Mouse (Mus musculus): ENCODE measurements around the gene Selenoi.
A peak's percentile ranks its signal among the peaks of the same experiment; 100 is the strongest.

Gene Selenoi

DNA sequence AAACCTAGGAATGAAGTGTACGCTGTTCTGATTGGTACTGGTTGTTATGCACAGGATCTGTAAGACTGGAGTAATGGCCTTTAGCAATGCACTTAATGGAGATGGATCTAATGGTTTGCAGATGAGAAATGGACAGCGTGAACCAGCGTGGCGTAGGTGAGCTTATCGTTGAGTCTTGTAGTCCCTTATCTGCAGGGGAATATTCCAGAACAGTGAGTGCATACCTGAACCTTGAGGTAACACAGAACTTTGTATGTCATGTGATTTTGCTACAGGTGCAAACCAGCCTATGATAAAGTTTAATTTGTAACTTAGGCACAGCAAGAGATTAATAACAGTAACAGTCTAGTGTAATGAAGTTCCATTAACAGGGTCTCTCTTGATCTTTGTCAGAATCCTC lies 6.2 kb downstream of the Selenoi start:
- DNase-seq = no peak

DNA sequence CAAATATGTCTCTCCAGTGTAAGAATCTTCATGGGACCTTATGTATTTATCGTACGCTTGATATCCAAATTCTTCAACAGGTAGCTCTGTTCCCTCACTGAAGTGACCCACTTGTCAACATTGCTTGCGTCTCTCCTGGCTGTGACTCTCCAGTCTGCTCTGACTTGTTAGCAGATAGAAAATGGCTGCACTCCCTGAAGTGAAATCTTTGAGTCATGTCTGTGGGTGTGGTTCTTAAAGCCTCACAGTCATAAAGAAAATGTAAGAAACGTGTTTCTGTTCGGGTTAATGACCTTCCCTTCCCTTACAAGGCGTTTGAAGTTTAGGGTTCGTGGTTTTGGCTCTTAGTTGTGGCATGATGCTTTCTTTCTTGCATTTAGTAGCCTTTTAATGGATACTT lies 8.2 kb downstream of the Selenoi start:
- DNase-seq = no peak

DNA sequence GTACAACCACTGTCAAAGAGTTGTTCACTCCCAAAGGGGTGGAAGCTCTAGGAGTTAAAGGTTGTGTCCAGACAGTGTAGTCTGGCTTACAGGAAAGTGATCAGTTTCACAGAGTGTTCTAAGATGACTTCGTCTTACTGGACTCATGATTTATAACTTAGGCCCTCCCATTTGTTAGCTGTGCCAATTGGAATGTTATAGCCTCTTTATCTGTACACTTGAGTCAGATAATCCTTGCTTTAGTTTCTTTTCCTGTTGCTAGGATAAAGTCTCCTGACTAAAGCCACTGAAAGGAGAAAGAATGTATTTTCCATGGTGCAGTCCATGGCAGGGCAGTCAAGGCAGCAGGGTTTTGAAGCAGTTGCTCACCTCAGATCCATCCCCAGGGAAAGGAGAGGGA lies 10.0 kb downstream of the Selenoi start:
- DNase-seq = no peak

DNA sequence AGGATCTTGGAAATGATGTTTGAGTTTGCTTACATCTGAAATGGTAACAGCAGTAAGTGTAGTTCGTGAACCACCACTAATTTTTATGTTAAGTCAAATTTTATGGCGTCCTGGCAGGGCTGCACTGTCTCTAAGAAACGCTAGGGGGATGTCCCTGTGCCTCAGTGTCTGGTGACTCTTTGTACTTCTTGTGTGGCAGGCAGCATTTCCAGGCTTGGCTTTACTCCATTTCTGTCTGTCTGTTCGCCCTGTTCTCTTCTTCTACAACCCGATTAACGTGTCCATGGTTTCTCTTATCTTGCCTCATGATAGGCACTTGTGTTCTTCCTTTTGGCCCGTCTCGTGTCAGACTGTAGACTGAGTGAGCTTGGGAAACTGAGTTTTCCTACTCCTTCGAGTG lies 11.4 kb downstream of the Selenoi start:
- DNase-seq = peak; percentile 25 to 41

DNA sequence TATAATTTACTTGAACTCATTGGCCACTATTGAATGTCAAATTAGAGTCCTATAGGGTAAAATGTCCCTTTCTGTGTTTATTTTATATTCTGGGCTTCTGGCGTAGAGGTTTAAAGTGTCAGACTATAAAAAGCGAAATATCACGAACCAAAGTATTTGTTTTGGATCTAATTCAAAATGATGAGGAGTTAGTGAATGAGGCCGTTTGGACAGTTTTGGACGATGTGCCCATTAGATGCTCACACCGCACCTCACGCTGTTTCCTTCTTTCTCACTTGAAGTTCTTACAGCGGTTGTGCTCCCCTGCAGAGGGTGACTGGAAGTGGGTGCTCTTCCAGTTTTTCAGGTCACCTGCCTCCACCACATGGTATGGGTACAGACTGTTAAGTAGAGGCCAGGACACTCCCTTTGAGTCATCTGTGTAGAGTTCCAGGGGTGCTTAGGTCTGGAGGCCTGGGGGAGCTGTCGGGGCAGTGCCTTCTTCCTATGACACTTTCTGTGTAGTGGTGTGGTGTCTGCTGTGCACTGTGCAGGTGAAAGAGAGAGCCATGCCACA lies 13.6 kb downstream of the Selenoi start:
- no peak for DNase-seq

DNA sequence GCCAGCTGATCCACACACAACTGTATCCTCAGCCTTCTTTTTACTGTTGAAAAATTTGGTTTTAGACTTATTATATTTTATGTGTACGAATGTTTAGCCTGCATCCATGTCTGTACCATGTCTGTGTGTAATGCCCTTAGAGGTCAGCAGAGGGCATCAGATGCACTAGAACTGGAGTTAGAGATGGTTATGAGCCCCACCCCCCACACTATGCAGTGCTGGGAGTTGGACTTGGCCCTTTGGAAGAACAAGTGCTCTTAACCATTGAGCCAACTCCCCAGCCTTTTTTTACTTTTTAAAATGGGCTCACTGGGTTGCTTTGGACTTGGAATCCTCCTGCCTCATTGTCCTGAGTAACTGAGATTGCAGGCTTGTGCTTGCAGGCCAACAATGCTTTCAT lies 15.3 kb downstream of the Selenoi start:
- DNase-seq = peak in 1 of 2 experiments; percentile 36

DNA sequence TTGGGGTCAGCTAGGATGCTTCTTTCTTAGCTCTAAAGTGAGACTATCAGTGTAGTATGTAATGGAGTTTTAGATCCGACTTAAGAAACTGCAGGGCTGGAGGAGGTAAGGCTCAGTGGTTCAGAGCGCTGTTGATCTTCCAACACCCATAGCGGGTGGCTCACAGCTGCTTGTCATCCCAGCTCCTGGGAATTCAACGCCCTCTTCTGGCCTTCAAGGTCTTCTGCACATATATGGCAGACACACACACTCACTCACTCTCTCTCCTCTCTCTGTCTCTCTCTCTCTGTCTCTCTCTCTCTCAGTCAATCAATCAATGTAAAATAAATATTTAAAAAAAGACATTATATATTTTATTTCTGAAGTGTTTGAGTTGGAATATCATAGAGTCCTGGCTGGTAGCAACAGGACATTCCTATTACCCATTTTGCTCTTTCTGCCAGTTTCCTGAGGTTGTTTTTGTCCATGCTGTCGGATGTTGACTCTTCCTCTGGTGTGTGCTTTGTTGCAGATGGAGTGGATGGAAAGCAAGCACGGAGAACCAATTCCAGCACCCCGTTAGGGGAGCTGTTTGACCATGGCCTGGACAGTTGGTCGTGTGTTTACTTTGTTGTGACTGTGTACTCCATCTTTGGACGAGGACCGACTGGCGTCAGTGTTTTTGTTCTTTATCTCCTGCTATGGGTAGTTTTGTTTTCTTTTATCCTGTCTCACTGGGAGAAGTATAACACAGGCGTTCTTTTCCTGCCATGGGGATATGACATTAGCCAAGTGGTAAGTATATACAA lies 23.4 kb downstream of the Selenoi start:
- no peak for DNase-seq

DNA sequence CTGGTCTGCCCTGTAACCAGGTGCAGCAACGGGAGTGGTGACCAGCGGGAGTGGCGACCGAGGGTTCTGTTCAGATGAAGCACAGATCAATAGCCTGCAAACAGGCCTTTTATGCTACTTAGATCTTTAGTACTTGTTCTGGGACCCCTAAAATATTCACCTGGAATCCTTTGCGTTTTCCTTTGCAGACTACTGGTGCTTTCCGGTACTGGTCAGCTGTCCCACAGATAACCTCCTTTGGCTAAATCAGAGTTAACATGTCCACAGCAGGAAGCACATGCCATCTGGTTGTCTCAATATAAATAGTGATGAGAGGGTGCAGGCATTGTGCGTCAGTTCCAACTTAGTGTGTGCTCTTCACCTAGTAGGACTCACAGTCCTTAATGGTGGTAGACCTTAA lies 26.4 kb downstream of the Selenoi start:
- DNase-seq = peak; percentile 50 to 66

DNA sequence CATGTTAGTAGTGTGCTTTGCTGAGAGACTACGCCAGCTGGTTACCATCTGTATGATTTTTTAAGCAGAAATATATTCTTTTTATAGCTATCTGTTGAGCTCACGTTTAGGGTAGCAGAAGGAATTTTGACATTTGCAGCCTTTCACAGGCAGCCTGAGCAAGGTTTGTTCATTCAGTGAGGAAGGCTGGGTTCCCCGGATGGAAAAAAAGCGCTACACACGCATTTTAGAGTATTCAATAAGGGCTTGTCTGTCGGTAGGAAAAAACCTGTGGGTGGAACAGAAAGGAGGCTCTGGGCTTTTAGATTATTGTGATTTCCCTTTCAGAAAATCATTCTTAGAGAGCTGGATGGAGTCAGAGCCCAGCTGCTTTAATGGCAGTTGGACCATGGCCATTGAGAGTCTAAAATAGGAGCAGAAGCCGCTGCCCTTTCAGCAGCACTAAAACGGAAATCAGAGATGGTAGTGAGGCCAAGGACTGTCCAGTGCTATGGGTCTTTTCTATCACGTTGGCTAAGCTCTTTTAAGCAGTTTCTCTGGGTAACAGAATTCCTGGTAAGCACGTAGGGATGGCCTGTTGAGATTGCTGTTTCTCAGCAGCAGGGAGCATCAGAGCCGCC lies 38.3 kb downstream of the Selenoi start:
- DNase-seq = peak in 1 of 2 experiments; percentile 16

DNA sequence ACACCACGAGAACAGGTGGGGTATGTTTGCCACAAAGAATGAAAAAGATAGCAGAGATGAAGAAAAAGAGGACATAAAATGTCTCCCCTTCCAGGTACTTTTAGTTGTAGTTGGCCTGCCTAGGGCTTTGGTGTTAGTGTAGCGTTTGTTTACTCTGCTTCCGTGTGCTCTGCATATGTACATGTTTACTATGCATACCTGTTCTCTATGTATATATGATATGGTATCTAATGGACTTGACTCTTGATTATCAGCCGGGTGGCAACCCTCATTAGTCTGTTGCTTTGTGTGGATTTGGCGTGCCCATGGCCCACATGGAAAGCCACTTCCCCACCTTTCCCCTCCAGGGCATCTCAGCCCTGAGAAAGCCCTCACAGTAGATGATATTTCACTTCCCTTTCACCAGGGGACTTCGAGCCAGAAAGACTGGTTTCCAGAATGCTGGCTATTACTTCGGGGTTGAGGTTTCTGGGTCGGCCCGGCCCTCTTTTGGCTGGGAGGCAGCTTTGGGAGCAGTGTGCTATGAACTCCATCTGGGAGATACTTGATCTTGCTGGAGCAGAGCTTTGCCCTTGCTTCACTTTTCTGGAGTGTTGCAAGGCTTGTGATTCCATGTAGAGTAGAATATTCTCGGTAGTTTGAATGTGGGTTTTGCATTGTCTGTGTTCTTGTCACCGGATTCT lies 39.4 kb downstream of the Selenoi start:
- DNase-seq = peak; percentile 31 to 36

DNA sequence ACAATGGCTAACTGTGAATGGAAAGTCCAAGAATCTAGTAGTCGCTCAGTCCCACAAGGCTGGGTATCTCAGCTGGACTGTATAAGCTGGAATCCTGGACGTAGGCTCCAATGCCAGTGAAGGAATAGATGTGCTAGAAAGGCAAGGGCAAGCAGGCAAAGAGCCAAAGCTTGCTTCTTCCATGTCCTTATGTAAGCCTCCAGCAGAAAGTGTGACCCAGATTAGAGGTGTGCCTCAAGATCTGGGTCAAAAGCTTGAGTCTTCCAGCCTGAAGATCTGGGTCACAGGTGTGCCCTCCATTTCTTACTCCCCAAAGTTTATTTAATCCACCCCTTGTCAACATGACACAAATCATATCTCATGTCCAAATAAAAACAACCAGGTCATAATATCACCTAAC lies 44.0 kb downstream of the Selenoi start:
- DNase-seq = peak; percentile 48 to 60

DNA sequence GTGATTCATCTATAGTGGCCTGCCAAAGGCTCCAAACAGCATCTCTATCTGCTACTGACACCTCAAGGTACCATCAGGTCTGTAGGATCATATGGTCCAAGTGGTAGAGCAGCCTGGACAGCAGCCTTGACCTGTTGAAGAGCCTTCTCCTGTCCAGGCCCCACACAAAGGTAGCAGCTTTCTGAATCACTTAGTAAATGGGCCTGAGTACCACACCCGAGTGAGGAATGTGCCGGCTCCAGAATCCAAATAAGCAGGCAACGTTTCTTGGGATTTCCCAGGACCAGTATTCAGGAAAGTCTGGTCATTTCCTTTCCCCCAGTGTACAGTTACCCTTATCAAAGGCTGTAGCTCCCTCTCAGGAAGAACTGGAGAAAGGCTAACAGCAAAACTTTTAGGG lies 46.6 kb downstream of the Selenoi start:
- no peak for DNase-seq

DNA sequence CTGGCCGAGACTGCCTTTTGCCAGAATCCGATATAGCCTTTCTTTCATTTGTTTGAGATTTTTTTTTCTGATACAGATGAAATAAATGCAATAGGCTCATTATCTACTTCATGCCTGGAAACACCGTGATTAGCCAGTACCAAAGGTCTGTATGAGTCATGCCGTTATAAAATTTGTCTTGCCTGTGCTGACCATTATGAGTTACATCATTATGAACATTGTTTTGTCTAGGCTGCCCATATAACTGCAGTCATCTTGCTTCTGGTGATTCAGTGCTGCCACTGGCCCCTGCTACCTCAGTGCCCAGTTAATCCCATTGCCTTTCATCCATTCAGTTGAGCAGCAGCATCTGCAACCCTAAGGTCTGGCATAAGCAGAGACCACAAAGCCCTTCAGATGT lies 47.1 kb downstream of the Selenoi start:
- no peak for DNase-seq

DNA sequence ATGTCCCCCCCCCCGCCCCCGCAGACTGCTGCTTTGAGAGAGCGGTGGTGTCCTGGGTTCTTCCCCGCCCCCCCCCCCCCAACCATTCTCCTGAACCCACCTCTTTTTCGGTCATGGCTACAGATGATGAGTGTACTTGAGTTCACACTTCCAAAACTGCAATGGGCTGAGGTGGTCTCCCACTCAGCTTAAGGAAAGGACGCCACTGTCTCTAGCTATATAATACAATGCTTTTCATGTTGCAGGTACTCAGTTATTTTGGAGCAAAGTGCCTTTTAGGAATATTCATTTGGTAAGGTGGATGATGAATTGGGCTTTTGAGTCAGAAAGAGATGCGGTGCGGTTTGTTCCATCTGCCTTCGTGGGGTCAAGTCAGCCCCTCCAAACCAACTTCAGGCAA lies 48.5 kb downstream of the Selenoi start:
- DNase-seq = no peak

DNA sequence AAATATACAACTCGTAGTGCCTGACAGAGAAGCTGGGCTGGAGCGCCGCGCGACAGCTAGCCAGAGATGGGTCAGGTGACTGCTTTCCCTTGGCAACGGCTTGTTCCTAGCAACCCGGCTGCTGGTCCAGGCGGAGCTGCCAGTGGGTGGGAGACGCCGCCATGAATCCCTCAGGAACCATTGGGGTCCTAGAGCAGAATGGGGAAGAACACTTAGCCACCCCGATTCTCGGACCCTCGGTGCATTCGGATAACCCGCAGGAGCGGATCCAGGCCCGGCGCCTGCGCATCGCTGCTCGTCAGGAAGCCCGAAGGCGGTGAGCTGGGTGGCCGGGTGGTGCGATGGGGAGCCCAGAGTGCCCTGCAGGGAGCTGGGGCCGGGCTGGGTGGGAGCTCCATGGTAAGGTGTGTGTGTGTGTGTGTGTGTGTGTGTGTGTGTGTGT lies 48.9 kb downstream of the Selenoi start, which contains the start of gene Drc1:
Drc1 (plus strand) TSS at position 98 of the 442 bp plus-strand sequence.
- DNase-seq = peak; percentile 74 to 76

DNA sequence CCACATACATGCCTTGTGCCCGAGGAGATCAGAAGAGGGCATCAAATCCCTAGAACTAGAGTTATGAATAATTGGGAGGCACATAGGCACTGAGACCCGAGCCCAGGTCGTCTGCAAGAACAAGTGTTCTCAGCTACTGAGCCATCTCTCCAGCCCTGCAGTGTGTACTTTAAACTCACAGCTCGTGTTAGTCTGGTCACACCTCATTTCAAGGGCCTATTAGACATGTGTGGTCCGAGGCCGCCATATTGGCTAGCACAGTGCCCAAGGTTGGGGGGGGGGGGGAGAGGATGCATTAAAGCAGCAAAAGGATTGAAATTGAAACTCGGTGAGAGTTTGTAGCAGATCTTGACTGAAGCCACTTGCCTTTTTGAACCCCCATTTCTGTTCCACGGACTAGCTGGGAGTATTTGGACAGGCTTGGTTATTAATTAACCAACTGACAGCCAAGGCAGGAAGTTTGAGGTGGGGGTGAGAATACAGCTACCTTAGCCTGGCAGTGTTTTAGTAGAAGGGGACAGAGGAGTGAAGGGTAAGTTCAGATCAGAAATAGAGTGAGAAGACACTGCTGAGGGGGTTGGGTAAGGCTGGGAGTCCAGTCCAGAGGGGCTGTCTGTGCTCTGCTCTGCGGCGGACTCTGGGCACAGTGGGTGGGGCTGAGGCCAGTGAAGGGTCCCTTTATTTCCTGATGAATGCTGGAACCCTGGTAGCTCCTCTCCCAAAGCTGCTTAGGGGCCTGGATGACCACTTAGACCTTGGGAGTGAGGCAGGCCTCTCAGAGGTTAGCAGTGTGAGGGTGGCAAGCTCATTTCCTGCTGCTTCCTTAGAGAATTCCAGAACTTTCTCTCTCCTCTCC lies 53.8 kb downstream of the Selenoi start:
- DNase-seq = no peak

DNA sequence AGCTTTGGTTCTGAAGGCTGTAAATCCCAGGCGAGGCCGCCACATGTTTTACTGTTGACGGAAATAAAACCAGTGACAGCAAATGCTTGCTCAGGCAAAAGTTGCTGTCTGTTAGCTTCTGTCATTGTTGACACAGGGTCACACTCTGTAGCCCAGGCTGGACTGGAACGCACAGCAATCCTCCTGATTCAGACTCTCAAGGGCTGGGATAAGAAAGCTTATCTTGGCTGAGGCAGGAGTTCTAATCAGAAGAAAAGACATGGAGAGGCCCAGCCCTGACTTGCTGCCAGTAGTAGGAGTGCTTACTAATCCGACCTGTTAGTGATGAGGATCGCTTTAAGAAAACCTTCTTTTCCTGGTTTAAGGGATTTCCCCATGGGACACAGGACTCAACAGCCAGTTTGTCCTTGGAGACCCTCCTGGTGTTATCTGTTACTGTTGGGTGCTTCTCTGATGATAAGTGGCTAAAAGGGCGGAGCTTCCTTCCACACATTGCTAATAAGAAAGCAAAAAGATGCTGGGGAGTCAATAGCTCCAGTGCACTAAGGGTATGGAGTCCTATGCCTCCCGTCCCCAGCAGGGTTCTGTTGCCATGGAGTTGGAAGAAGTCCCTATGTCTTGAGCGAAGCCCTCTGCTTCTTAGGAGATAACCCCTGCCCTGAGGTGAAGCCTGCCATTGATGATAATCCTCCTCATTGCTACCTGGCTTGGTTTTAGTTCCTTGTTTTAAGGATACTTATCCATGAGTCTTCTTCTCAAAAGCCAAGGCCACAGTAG lies 54.9 kb downstream of the Selenoi start:
- no peak for DNase-seq

Measured in cerebellum, postnatal 14 days (tissue).